Mouse (Mus musculus) heart, embryonic 15.5 days (tissue): ENCODE measurements around the gene Cox20. TPM values are rescaled to one million over a fixed set of nuclear protein-coding genes. Genes with fewer than 3 reads are reported as not detected.
A peak's percentile ranks its signal among the peaks of the same experiment; 100 is the strongest.

Source experiments
- ATAC-seq: fragments of 200-750 bp; cut with Nextera tagmentation; replicated peaks from 2 replicates; pipeline ENCODE4 v1.8.0; 2017; ENCODE audit warnings: low read depth, moderate TSS enrichment; ENCODE audit not compliant: insufficient number of reproducible peaks, insufficient read depth, low FRiP score
- H3K27ac ChIP-seq: fragments of 300-500 bp; sonication (generic); 2 replicates; pipeline ENCODE4 v1.5.1; 2015; ENCODE audit warnings: mild to moderate bottlenecking, inconsistent platforms
- H3K27me3 ChIP-seq: fragments of 300-500 bp; sonication (generic); 2 replicates; pipeline ENCODE4 v1.6.1; 2015; ENCODE audit warnings: inconsistent platforms
- H3K36me3 ChIP-seq: fragments of 300-500 bp; sonication (generic); 2 replicates; pipeline ENCODE4 v1.6.1; 2015; ENCODE audit warnings: mild to moderate bottlenecking, inconsistent platforms
- H3K4me1 ChIP-seq: fragments of 300-500 bp; sonication (generic); replicated peaks from 2 replicates; pipeline ENCODE4 v1.6.1; 2015; ENCODE audit warnings: inconsistent platforms
- H3K4me2 ChIP-seq: fragments of 300-500 bp; sonication (generic); 2 replicates; pipeline ENCODE4 v1.6.1; 2015; ENCODE audit warnings: inconsistent platforms, mild to moderate bottlenecking, moderate library complexity
- H3K4me3 ChIP-seq: fragments of 300-500 bp; sonication (generic); 2 replicates; pipeline ENCODE4 v1.5.1; 2015; ENCODE audit warnings: mild to moderate bottlenecking, inconsistent platforms
- H3K9ac ChIP-seq: fragments of 300-500 bp; sonication (generic); 2 replicates; pipeline ENCODE4 v1.6.1; 2015; ENCODE audit warnings: mild to moderate bottlenecking, inconsistent platforms
- H3K9me3 ChIP-seq: fragments of 300-500 bp; sonication (generic); replicated peaks from 2 replicates; pipeline ENCODE4 v1.6.1; 2016; ENCODE audit warnings: inconsistent platforms
- WGBS: fragments of 180-500 bp; shearing (Covaris S2); methylation state at CpG from one replicate; pipeline ENCODE4 v1.1.7; 2015; ENCODE audit warnings: mixed read lengths; 5-methylcytosine and 5-hydroxymethylcytosine counted together
- microRNA-seq: library from miRNA; unstranded; fragments of <30 nt; microRNA quantifications from one replicate; pipeline ENCODE4, GENCODE M21; 2016
- polyA plus RNA-seq: library from polyadenylated mRNA; unstranded; fragments of >200 nt; fragmentation: Nextera tagmentation; extraction: Ambion mirVana; gene quantifications from 2 replicates; pipeline ENCODE4 v1.2.1, GENCODE M21; 2015

Gene Cox20
- polyA plus RNA-seq, 1 experiment from 2014 or later: 343 TPM

DNA sequence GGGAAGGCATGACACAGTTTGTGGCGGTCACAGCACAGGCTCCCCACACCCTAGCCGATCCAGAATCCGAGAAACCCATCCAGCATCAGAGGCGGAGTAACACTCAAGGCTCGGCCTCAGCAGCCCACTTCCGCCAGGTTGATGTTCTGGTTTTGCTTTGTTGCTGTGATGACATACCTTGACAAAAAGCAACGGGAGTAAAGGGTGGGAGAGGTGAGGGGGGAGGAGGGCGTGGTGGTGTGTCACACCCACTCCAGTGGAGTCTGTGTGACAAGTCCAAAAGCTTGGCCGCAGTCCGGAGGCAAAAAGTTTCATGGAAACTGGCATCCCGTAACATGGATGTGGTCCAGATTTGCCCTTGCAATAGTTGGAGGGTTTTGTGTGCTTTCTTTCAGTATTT is 41.3 kb downstream of the Cox20 start:
- Histone ChIP-seq H3K4me1 (0 out of 2 replicates have a peak, but pooled peaks cover 4% of the 10 kb centered on the region), H3K9ac (no peak overlapping the region), H3K9me3 (no peaks in the 10 kb centered on the region), H3K4me2 (no peak overlapping the region), H3K36me3 (no peaks in the 10 kb centered on the region), H3K27me3 (no peaks in the 10 kb centered on the region), H3K27ac (no peak overlapping the region), H3K4me3 (no peak overlapping the region)
- 78% methylated on average over 11 of the region's 11 CpGs for WGBS
- ATAC-seq: no peak

DNA sequence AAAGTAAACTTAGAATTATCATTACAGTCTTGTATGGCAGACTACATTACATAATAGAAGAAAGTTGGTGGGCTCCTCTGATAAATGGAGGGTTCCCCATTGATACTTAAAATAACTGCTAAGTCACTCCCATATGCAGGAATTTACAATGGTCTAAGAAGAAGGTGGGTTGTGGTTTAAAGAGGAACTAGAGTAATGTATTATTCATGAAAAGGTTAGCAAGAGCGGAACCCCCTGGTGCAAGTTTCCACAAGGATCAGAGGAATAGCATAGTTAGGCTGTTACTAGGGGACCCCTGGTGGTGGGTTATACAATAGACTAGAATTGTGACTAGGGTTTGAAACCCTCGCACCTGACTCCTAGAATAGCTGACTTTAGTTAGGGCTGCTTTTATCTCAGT is 41.8 kb downstream of the Cox20 start:
- no peak overlapping the region for H3K9ac ChIP-seq
- ATAC-seq: no peak
- no peak overlapping the region for H3K27ac ChIP-seq
- H3K36me3 ChIP-seq: no peaks in the 10 kb centered on the region
- no peak overlapping the region for H3K4me2 ChIP-seq
- H3K27me3 ChIP-seq: no peaks in the 10 kb centered on the region
- H3K9me3 ChIP-seq: no peaks in the 10 kb centered on the region
- H3K4me3 ChIP-seq: no peak overlapping the region
- 0 out of 2 replicates have a peak, but pooled peaks cover 4% of the 10 kb centered on the region for H3K4me1 ChIP-seq
- 80% methylated on average over 2 of the region's 2 CpGs for WGBS

DNA sequence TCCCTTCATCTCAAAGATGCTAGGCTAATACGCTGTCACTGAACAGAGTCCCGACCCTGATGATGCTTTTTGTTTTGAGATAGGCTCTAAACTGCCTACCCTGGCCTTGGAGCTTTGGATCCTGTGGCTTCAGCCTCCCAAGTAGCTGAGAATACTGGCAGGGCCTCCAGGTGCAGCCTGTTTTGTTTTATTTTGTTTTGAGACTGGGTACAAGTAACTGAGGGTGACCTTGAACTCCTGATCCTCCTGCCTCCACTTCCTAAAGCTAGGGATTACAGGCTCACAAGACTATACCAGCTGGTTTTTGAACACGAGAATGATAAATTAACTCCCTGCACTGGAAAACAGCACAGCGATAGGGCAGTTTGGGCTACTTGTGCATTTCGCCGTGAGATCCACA is 46.2 kb downstream of the Cox20 start:
- no peaks in the 10 kb centered on the region for H3K27me3 ChIP-seq
- H3K4me2 ChIP-seq: no peak overlapping the region
- H3K36me3 ChIP-seq: no peaks in the 10 kb centered on the region
- no peak overlapping the region for H3K4me3 ChIP-seq
- 89% methylated on average over 6 of the region's 6 CpGs for WGBS
- no peak overlapping the region for H3K9ac ChIP-seq
- H3K4me1 ChIP-seq: peaks cover 16% of the 10 kb centered on the region
- no peak overlapping the region for H3K27ac ChIP-seq
- no peak for ATAC-seq
- H3K9me3 ChIP-seq: no peaks in the 10 kb centered on the region

DNA sequence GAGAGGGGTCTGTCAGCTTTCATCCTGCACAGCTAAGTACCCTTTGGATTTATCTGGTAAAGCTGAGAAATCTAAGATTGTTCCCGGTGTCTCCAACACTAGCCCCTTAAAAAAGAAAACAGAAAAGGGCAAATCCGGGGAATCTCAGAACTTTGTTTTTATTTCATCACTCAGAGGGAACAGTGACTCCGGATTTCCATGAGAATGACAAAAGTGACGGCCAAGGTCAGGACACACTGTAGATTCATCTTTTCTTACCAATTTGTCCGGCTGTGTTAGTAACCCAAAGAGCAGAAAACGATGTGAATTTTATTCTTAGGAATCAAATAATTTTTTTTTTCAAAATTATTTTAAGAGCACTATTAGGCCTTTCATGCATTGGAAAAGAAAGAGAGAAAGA is 49.2 kb downstream of the Cox20 start:
- 62% methylated on average over 6 of the region's 6 CpGs for WGBS
- no peak overlapping the region for H3K9ac ChIP-seq
- ATAC-seq: no peak
- no peak overlapping the region for H3K4me3 ChIP-seq
- no peaks in the 10 kb centered on the region for H3K9me3 ChIP-seq
- H3K27me3 ChIP-seq: no peaks in the 10 kb centered on the region
- H3K4me1 ChIP-seq: peaks cover 16% of the 10 kb centered on the region
- peak overlapping the region; percentile 73; the same call in 1 of the 2 replicates for H3K4me2 ChIP-seq
- H3K36me3 ChIP-seq: no peaks in the 10 kb centered on the region
- H3K27ac ChIP-seq: peak overlapping the region; percentile 96

DNA sequence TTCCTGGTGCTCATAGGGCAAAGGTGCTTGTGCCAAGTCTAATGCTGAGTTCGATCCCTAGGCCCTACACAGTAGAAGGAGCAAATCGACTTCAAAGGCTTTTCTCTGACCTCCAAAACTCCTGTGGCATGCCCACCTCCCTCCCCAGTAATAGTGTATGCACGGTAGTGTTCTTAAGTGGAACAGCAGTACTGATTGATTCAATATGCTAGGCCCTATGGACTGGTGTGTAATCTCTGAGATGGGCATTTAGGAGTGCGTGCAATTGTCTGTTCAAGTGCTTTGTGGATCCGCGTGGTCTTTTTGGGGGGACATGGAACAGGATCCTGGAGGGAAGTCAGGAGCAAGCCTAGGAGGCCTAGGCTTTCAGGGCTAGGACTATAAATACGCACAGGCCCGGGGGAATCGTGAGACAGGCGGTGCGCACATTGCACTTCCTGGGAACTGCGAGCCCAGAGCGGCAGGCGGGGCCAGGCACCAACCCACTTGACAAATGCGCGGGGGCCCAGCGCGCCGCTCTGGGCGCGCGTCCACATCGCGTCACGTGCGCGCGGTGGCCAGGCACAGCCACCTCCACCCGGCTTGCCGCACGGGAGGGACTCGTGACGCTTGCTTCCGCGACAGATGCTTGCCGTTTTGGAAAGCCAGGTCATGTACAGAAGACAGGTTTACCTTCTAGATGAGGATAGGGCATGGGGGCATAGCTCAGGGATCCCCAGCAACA is 49.8 kb downstream of the Cox20 start:
- peaks cover 16% of the 10 kb centered on the region for H3K4me1 ChIP-seq
- H3K9me3 ChIP-seq: no peaks in the 10 kb centered on the region
- H3K4me3 ChIP-seq: peak overlapping the region; percentile 55
- peak overlapping the region; percentile 50 for H3K9ac ChIP-seq
- WGBS: 1% methylated on average over 36 of the region's 36 CpGs
- no peaks in the 10 kb centered on the region for H3K27me3 ChIP-seq
- peak; percentile 96 for ATAC-seq
- H3K4me2 ChIP-seq: peak overlapping the region; percentile 73
- H3K36me3 ChIP-seq: no peaks in the 10 kb centered on the region
- peak overlapping the region; percentile 96 for H3K27ac ChIP-seq

DNA sequence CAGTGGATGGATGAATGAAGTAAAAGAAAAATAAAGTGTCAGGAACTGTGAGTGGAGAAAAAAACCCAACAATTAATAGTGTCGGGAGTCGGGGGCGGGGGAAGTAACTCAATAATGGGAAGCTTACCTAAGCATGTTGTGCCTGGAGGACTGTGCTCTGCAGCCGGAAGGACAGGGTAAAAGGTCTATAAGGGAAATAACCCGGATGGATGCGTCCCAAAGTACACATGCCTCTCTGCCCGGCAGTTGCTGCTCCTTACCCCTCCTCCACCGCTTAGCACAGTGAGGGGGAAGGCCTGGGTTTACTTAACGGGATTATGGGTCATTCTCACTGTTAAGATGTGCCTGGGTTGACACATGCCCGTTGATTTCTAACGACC is 50.3 kb downstream of the Cox20 start:
- ATAC-seq: peak; percentile 59
- H3K9ac ChIP-seq: peak overlapping the region; percentile 50
- peak overlapping the region; percentile 73 for H3K4me2 ChIP-seq
- H3K27me3 ChIP-seq: no peaks in the 10 kb centered on the region
- H3K27ac ChIP-seq: peak overlapping the region; percentile 96
- H3K36me3 ChIP-seq: no peaks in the 10 kb centered on the region
- WGBS: under 1% methylated on average over 11 of the region's 11 CpGs
- H3K9me3 ChIP-seq: no peaks in the 10 kb centered on the region
- H3K4me1 ChIP-seq: peaks cover 16% of the 10 kb centered on the region
- H3K4me3 ChIP-seq: peak overlapping the region; percentile 55

Small RNAs within 50 kb of the gene (microRNA-seq; reads per million reads assigned to microRNA genes)
- gene Gm27458: not detected

Other genes starting within 250 kb of the Cox20 start
- 21.2 and 27.6 TPM in 2 replicates for gene Desi2, start 131.7 kb upstream of the Cox20 start, polyA plus RNA-seq
- gene Hnrnpu, start 18.7 kb downstream of the Cox20 start, polyA plus RNA-seq: 227 and 271 TPM in 2 replicates
- gene Efcab2, start 87.0 kb downstream of the Cox20 start, polyA plus RNA-seq: 14.0 and 21.5 TPM in 2 replicates
- 7.3 and 8.5 TPM in 2 replicates for gene Kif26b, start 210.0 kb downstream of the Cox20 start, polyA plus RNA-seq